Mouse (Mus musculus) heart, postnatal 0 days (tissue): ENCODE measurements at regions not wholly inside any gene's neighbourhood (a gene's known extent, or its start where the extent isn't known, plus 50 kb on each side); places are given as distances from the start of the nearest gene placed in this dataset.
A peak's percentile ranks its signal among the peaks of the same experiment; 100 is the strongest.

Source experiments
- ATAC-seq: fragments of 200-750 bp; cut with Nextera tagmentation; 2 replicates; pipeline ENCODE4 v1.8.0; 2017; ENCODE audit warnings: low read depth, moderate number of reproducible peaks, moderate library complexity; ENCODE audit not compliant: insufficient read depth
- DNase-seq: peaks from one replicate; pipeline ENCODE4 v3.0.0-alpha.2; 2016; ENCODE audit warnings: low spot score
- H3K27ac ChIP-seq: fragments of 300-500 bp; sonication (generic); 2 replicates; pipeline ENCODE4 v1.5.1; 2014; ENCODE audit warnings: low read depth, mild to moderate bottlenecking
- H3K27me3 ChIP-seq: fragments of 300-500 bp; sonication (generic); 2 replicates; pipeline ENCODE4 v1.6.1; 2014; ENCODE audit warnings: low read length, mixed read lengths; ENCODE audit not compliant: control insufficient read depth, insufficient read depth
- H3K36me3 ChIP-seq: fragments of 300-500 bp; sonication (generic); replicated peaks from 2 replicates; pipeline ENCODE4 v1.6.1; 2014; ENCODE audit warnings: low read length, mixed read lengths; ENCODE audit not compliant: control insufficient read depth, insufficient read depth
- H3K4me1 ChIP-seq: fragments of 300-500 bp; sonication (generic); 2 replicates; pipeline ENCODE4 v1.6.1; 2014; ENCODE audit warnings: antibody characterized with exemption; ENCODE audit not compliant: control insufficient read depth, insufficient read depth
- H3K4me2 ChIP-seq: fragments of 300-500 bp; sonication (generic); 2 replicates; pipeline ENCODE4 v1.6.1; 2014; ENCODE audit warnings: low read depth, mild to moderate bottlenecking, low read length, moderate library complexity
- H3K4me3 ChIP-seq: fragments of 300-500 bp; sonication (generic); 2 replicates; pipeline ENCODE4 v1.5.1; 2014; ENCODE audit warnings: low read depth, low read length
- H3K9ac ChIP-seq: fragments of 300-500 bp; sonication (generic); replicated peaks from 2 replicates; pipeline ENCODE4 v1.6.1; 2014; ENCODE audit warnings: low read depth, low read length, mixed read lengths
- H3K9me3 ChIP-seq: fragments of 300-500 bp; sonication (generic); replicated peaks from 2 replicates; pipeline ENCODE4 v1.6.1; 2016; ENCODE audit warnings: low read length; ENCODE audit not compliant: control insufficient read depth
- CTCF ChIP-seq: IDR thresholded peaks from 2 replicates; pipeline ENCODE4 v1.5.1; 2016; ENCODE audit warnings: antibody characterized with exemption, control low read depth, low read depth
- EP300 ChIP-seq: IDR thresholded peaks from 2 replicates; pipeline ENCODE4 v1.6.1; 2016; ENCODE audit warnings: antibody characterized with exemption, low read depth
- WGBS: fragments of 180-500 bp; shearing (Covaris S2); extraction: QIAGEN DNeasy Blood & Tissue Kit; methylation state at CpG from one replicate; pipeline ENCODE4 v1.1.7; 2014; 5-methylcytosine and 5-hydroxymethylcytosine counted together
- microRNA-seq: library from miRNA; unstranded; fragments of <30 nt; microRNA quantifications from one replicate; pipeline ENCODE4, GENCODE M21; 2016

- DNase-seq, result no peak
- H3K4me3 ChIP-seq, result peak overlapping the region; percentile 69
Measured at GRCm38 (mm10) chr2:180387305-180387704, 52.8 kb upstream of the Gata5 start.

GRCm38 (mm10) chr2:180385967-180386688 lies 51.6 kb upstream of the Gata5 start:
- H3K4me2 ChIP-seq, result peak overlapping the region; percentile 67
- H3K27me3 ChIP-seq, result peaks cover 3% of the 10 kb centered on the region; the same call in 1 of the 2 replicates
- H3K9me3 ChIP-seq, result no peaks in the 10 kb centered on the region
- H3K4me3 ChIP-seq, result peak overlapping the region; percentile 69
- H3K9ac ChIP-seq, result peak overlapping the region; percentile 98
- ATAC-seq (peak; percentile 13), DNase-seq (no peak)
- H3K4me1 ChIP-seq, result peaks cover 12% of the 10 kb centered on the region
- TF ChIP-seq EP300 (no peak), CTCF (no peak)
- peak overlapping the region; percentile 99 for H3K27ac ChIP-seq
- no peaks in the 10 kb centered on the region for H3K36me3 ChIP-seq
- WGBS, result 3% methylated on average over 26 of the region's 35 CpGs

More at GRCm38 (mm10) chr2:180387305-180387704, 52.8 kb upstream of the Gata5 start:
- TF ChIP-seq EP300, result peak; percentile 31; the same call in 1 of the 2 replicates
- TF ChIP-seq CTCF, result no peak
- H3K27me3 ChIP-seq, result peaks cover 3% of the 10 kb centered on the region; the same call in 1 of the 2 replicates
- no peaks in the 10 kb centered on the region; the same call in 1 of the 2 replicates for H3K36me3 ChIP-seq
- peaks cover 12% of the 10 kb centered on the region for H3K4me1 ChIP-seq
- no peak for ATAC-seq
- peak overlapping the region; percentile 98 for H3K9ac ChIP-seq
- H3K4me2 ChIP-seq, result peak overlapping the region; percentile 67
- 22% methylated on average over 2 of the region's 2 CpGs for WGBS
- peak overlapping the region; percentile 99 for H3K27ac ChIP-seq
- H3K9me3 ChIP-seq, result no peaks in the 10 kb centered on the region

- TF ChIP-seq CTCF (no peak), EP300 (peak; percentile 96)
- DNase-seq, result peak; percentile 94
- H3K27me3 ChIP-seq, result peaks cover 3% of the 10 kb centered on the region; the same call in 1 of the 2 replicates
- peak overlapping the region; percentile 98 for H3K9ac ChIP-seq
- peak overlapping the region; percentile 99 for H3K27ac ChIP-seq
- WGBS, result 3% methylated on average over 24 of the region's 26 CpGs
- H3K36me3 ChIP-seq, result no peaks in the 10 kb centered on the region
- H3K4me2 ChIP-seq, result peak overlapping the region; percentile 67
- ATAC-seq, result peak; percentile 89
- peaks cover 12% of the 10 kb centered on the region for H3K4me1 ChIP-seq
- H3K4me3 ChIP-seq, result peak overlapping the region; percentile 69
- no peaks in the 10 kb centered on the region for H3K9me3 ChIP-seq
Measured at GRCm38 (mm10) chr2:180385231-180385895, 50.9 kb upstream of the Gata5 start.

Small RNA genes lying in the stretch of these regions (microRNA-seq; reads per million reads assigned to microRNA genes)
- gene Mir133a-2 (2.7 reads per million, percentile 11 among the genes with 10 or more reads in this experiment), gene Mir1a-1 (10.5 reads per million, percentile 29 among the genes with 10 or more reads in this experiment)
